Mouse (Mus musculus) lung, adult 2 months (tissue): Measurements from ENCODE around the gene Tfpt. TPM values are rescaled to one million over a fixed set of nuclear protein-coding genes. Genes with fewer than 3 reads are reported as not detected.

Experiments used
- DNase-seq: peaks from one replicate; pipeline ENCODE4 v3.0.0; 2022
- H3K4me1 ChIP-seq: fragments of 200-500 bp; 2 replicates; pipeline ENCODE4 v1.6.1; 2011; ENCODE audit warnings: low read length; ENCODE audit not compliant: control insufficient read depth, insufficient read depth
- H3K4me3 ChIP-seq: fragments of 200-500 bp; replicated peaks from 2 replicates; pipeline ENCODE3; 2011; ENCODE audit warnings: low read depth, mild to moderate bottlenecking, control low read depth, low read length; ENCODE audit errors: extremely low read depth
- CTCF ChIP-seq: fragments of 200-500 bp; IDR thresholded peaks from 2 replicates; pipeline ENCODE4 v1.5.1; 2011; ENCODE audit warnings: mild to moderate bottlenecking, low read length, control low read depth; ENCODE audit not compliant: insufficient read depth
- POLR2A ChIP-seq: fragments of 200-500 bp; IDR thresholded peaks from 2 replicates; pipeline ENCODE4 v1.6.1; 2011; ENCODE audit warnings: low read depth, mild to moderate bottlenecking, control low read depth, low read length, borderline replicate concordance; ENCODE audit errors: extremely low read depth
- WGBS: fragments of 180-500 bp; shearing (Covaris S2); methylation state at CpG from one replicate; pipeline ENCODE4 v1.1.7; 2018; 5-methylcytosine and 5-hydroxymethylcytosine counted together
- polyA plus RNA-seq: library from polyadenylated mRNA; depleted of rRNA; stranded (reverse); fragments of >200 nt; gene quantifications from 2 replicates; pipeline ENCODE4 v1.2.3, GENCODE M21; 2012

Tfpt gene
- polyA plus RNA-seq, 1 experiment, result 8.2 TPM

- Histone ChIP-seq H3K4me3 (peak within 1 kb of the TSS; percentile 95), H3K4me1 (no peaks in the 10 kb centered on the region)
- peak; percentile 77 for DNase-seq
- peak; percentile 89; the same call in 1 of the 2 replicates for TF ChIP-seq POLR2A
- TF ChIP-seq CTCF, result no peak
- under 1% methylated on average over 32 of the region's 32 CpGs for WGBS
Measured at GRCm38 (mm10) chr7:3617242-3617995, 12.3 kb downstream of the Tfpt start, which contains the start of gene Ndufa3. Ndufa3 (plus strand) TSS chr7:3617373.

- TF ChIP-seq POLR2A (no peak), CTCF (0 out of 2 replicates have a peak, but pooled peaks have one; percentile 14)
- WGBS, result 39% methylated on average over 6 of the region's 6 CpGs
Measured at GRCm38 (mm10) chr7:3616389-3617241, 13.1 kb downstream of the Tfpt start.

GRCm38 (mm10) chr7:3616057-3616388 is 13.7 kb downstream of the Tfpt start, which contains the start of gene Oscar:
Oscar (minus strand) TSS chr7:3616157.
- TF ChIP-seq POLR2A, result no peak
- TF ChIP-seq CTCF, result no peak
- no peak within 1 kb of the TSS for H3K4me3 ChIP-seq
- H3K4me1 ChIP-seq, result no peaks in the 10 kb centered on the region
- WGBS, result 70% methylated on average over 4 of the region's 4 CpGs
- no peak for DNase-seq

More at GRCm38 (mm10) chr7:3616389-3617241, 13.1 kb downstream of the Tfpt start:
- Histone ChIP-seq H3K4me1 (no peaks in the 10 kb centered on the region), H3K4me3 (no peak overlapping the region)
- no peak for DNase-seq

- 61% methylated on average over 3 of the region's 3 CpGs for WGBS
- Histone ChIP-seq H3K4me3 (no peak overlapping the region), H3K4me1 (no peaks in the 10 kb centered on the region)
- DNase-seq, result no peak
- TF ChIP-seq CTCF (no peak), POLR2A (no peak)
Measured at GRCm38 (mm10) chr7:3614021-3614420, 15.7 kb downstream of the Tfpt start.

GRCm38 (mm10) chr7:3611006-3611405 is 18.7 kb downstream of the Tfpt start:
- WGBS, result 87% methylated on average over 13 of the region's 13 CpGs
- DNase-seq, result no peak
- no peak for TF ChIP-seq CTCF
- TF ChIP-seq POLR2A, result no peak
- no peak overlapping the region for H3K4me3 ChIP-seq
- no peaks in the 10 kb centered on the region for H3K4me1 ChIP-seq

GRCm38 (mm10) chr7:3610437-3610836 is 19.3 kb downstream of the Tfpt start:
- Histone ChIP-seq H3K4me1 (no peaks in the 10 kb centered on the region), H3K4me3 (no peak overlapping the region)
- TF ChIP-seq CTCF (no peak), POLR2A (no peak)
- DNase-seq, result no peak
- WGBS, result 51% methylated on average over 3 of the region's 3 CpGs

GRCm38 (mm10) chr7:3609082-3609481 is 20.6 kb downstream of the Tfpt start:
- 33% methylated on average over 3 of the region's 3 CpGs for WGBS
- no peak overlapping the region for H3K4me3 ChIP-seq
- no peak for DNase-seq
- no peaks in the 10 kb centered on the region for H3K4me1 ChIP-seq
- no peak for TF ChIP-seq CTCF
- no peak for TF ChIP-seq POLR2A

- H3K4me1 ChIP-seq, result no peaks in the 10 kb centered on the region
- H3K4me3 ChIP-seq, result no peak overlapping the region
- WGBS, result 91% methylated on average over 3 of the region's 3 CpGs
- DNase-seq, result no peak
- no peak for TF ChIP-seq POLR2A
- no peak for TF ChIP-seq CTCF
Measured at GRCm38 (mm10) chr7:3608668-3609067, 21.1 kb downstream of the Tfpt start.

- Histone ChIP-seq H3K4me1 (no peaks in the 10 kb centered on the region), H3K4me3 (no peak overlapping the region)
- DNase-seq, result no peak
- 84% methylated on average over 6 of the region's 6 CpGs for WGBS
- TF ChIP-seq POLR2A (no peak), CTCF (no peak)
Measured at GRCm38 (mm10) chr7:3607391-3607790, 22.3 kb downstream of the Tfpt start.
